Mouse (Mus musculus) forebrain, embryonic 11.5 days (tissue): ENCODE measurements around the gene C2cd5. TPM values are rescaled to one million over a fixed set of nuclear protein-coding genes. Genes with fewer than 3 reads are reported as not detected.

Experiments
- ATAC-seq: fragments of 200-750 bp; cut with Nextera tagmentation; replicated peaks from 2 replicates; pipeline ENCODE4 v1.8.0; 2017; ENCODE audit warnings: moderate TSS enrichment; ENCODE audit not compliant: low FRiP score
- DNase-seq: peaks from one replicate; pipeline ENCODE4 v3.0.0-alpha.2; 2017; ENCODE audit warnings: low spot score
- H3K27ac ChIP-seq: fragments of 300-500 bp; sonication (generic); 2 replicates; pipeline ENCODE4 v1.5.1; 2014; ENCODE audit warnings: low read depth, low read length
- H3K27me3 ChIP-seq: fragments of 300-500 bp; sonication (generic); 2 replicates; pipeline ENCODE4 v1.6.1; 2014; ENCODE audit warnings: mild to moderate bottlenecking, low read length, mixed read lengths; ENCODE audit not compliant: control insufficient read depth, insufficient read depth
- H3K36me3 ChIP-seq: fragments of 300-500 bp; sonication (generic); 2 replicates; pipeline ENCODE4 v1.6.1; 2014; ENCODE audit warnings: mild to moderate bottlenecking, low read length, moderate library complexity, mixed read lengths; ENCODE audit not compliant: control insufficient read depth, insufficient read depth
- H3K4me1 ChIP-seq: fragments of 300-500 bp; sonication (generic); replicated peaks from 2 replicates; pipeline ENCODE4 v1.6.1; 2014; ENCODE audit warnings: low read length, mixed read lengths; ENCODE audit not compliant: control insufficient read depth, insufficient read depth
- H3K4me2 ChIP-seq: fragments of 300-500 bp; sonication (generic); 2 replicates; pipeline ENCODE4 v1.6.1; 2014; ENCODE audit warnings: low read depth, mild to moderate bottlenecking, low read length, moderate library complexity, mixed read lengths; ENCODE audit not compliant: severe bottlenecking
- H3K4me3 ChIP-seq: fragments of 300-500 bp; sonication (generic); 2 replicates; pipeline ENCODE4 v1.5.1; 2014; ENCODE audit warnings: low read depth, low read length
- H3K9ac ChIP-seq: fragments of 300-500 bp; sonication (generic); 2 replicates; pipeline ENCODE4 v1.6.1; 2014; ENCODE audit warnings: low read length
- H3K9me3 ChIP-seq: fragments of 300-500 bp; sonication (generic); 2 replicates; pipeline ENCODE4 v1.6.1; 2016; ENCODE audit warnings: low read length, mixed read lengths; ENCODE audit not compliant: control insufficient read depth
- WGBS: fragments of 180-500 bp; shearing (Covaris S2); extraction: QIAGEN DNeasy Blood & Tissue Kit; methylation state at CpG from one replicate; pipeline ENCODE4 v1.1.7; 2014; 5-methylcytosine and 5-hydroxymethylcytosine counted together
- polyA plus RNA-seq: library from polyadenylated mRNA; unstranded; fragments of >200 nt; fragmentation: Nextera tagmentation; extraction: Ambion mirVana; gene quantifications from 2 replicates; pipeline ENCODE4 v1.2.1, GENCODE M21; 2014

The C2cd5 gene
- polyA plus RNA-seq, 1 experiment from 2014 or later, result 37.5 TPM

DNA sequence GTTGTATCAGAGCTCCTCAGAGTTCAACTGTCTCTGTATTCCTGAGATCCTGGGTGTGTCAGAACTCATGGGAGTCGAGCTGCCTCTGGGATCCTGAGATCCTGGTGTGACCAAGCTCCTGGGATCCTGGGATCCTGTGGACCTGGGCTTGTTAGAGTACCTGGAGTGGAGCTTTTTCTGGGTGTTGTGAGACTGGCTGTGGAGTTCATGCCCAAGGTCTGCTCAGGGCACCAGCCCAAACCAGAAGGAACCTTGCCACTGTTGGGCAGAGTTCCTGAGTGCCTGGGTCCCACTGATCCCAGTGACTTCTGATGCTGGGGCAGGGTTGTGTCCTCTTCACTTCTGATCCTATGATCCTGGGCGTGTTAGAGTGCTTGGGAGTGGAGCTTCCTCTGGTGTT is 127.7 kb downstream of the C2cd5 start:
- no peak for ATAC-seq
- H3K9me3 ChIP-seq, result no peaks in the 10 kb centered on the region
- DNase-seq, result no peak
- no peak overlapping the region for H3K4me3 ChIP-seq
- H3K4me2 ChIP-seq, result no peak overlapping the region
- whole genome bisulfite sequencing, result 66% methylated on average over 2 of the region's 2 CpGs
- no peak overlapping the region for H3K27ac ChIP-seq
- no peaks in the 10 kb centered on the region for H3K4me1 ChIP-seq
- no peaks in the 10 kb centered on the region for H3K27me3 ChIP-seq
- no peak overlapping the region for H3K9ac ChIP-seq
- H3K36me3 ChIP-seq, result no peaks in the 10 kb centered on the region

DNA sequence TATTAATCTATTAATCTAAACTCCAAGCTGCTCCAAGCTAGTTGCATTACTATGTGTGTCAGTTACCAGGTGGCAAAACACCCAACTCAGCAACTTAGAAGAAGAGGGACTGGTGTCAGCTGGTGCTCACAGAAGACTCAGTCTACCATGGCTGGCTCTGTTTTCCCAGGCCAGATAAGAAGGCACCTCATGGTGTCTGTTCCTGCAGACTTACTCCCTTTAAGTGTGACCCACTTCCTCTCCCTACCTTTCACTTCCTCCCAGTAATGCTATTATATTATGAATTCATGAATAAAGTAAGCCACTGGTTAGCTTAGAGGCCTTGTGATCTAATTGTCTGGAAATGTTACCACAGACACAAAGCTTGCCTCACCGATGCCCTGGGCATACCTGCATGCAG is 132.5 kb downstream of the C2cd5 start:
- H3K36me3 ChIP-seq, result no peaks in the 10 kb centered on the region
- DNase-seq, result no peak
- H3K4me1 ChIP-seq, result peaks cover 2% of the 10 kb centered on the region; the same call in 1 of the 2 replicates
- no peak overlapping the region for H3K27ac ChIP-seq
- H3K9me3 ChIP-seq, result no peaks in the 10 kb centered on the region
- no peaks in the 10 kb centered on the region; the same call in 1 of the 2 replicates for H3K27me3 ChIP-seq
- no peak overlapping the region for H3K9ac ChIP-seq
- WGBS, result 89% methylated on average over 1 of the region's 1 CpGs
- H3K4me3 ChIP-seq, result no peak overlapping the region
- H3K4me2 ChIP-seq, result no peak overlapping the region
- no peak for ATAC-seq

DNA sequence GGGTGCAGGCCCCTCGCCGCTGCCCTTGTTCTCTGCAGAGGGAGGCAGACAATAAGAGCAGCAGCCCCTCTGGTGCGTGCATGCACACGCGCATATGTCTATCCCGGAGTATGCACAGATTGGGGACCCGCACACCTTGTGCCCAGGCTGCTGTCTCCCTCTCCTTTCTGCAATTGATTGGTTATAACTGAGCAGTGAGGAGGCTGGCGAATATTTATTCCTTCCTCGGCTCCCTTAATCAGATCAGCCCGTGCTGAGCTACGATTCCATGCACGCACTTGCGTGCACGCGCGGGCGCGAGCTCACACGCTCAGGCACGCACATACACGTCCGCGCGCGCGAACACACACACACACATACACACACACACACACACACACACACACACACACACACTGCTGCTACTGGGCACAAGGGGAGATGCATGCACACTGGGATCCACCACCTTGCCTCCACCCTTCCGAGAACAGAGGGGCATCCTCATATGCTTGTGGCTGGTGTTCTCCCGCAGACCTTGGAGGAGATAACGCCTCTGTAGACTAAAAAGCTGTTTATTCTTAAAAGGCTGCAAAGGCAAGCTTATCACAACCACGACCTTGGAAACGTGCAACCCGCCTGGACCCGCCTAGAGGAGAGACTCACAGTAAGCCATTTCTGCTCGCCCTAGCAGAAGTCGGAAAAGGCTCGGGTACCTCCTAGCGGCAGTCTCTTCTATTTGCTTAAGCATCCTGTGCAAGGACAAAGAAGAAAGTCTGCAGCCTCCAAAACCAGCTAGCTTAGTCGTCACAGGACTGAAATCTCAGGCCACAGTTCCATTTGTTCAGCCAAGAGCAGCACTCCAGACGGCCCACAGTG is 135.2 kb downstream of the C2cd5 start:
- Histone ChIP-seq H3K27ac (peak overlapping the region; percentile 66), H3K27me3 (no peaks in the 10 kb centered on the region; the same call in 1 of the 2 replicates), H3K9me3 (no peaks in the 10 kb centered on the region), H3K4me2 (peak overlapping the region; percentile 89), H3K4me1 (peaks cover 4% of the 10 kb centered on the region; the same call in 1 of the 2 replicates), H3K36me3 (no peaks in the 10 kb centered on the region), H3K4me3 (peak overlapping the region; percentile 58), H3K9ac (peak overlapping the region; percentile 83)
- DNase-seq (peak; percentile 85), ATAC-seq (peak; percentile 91)
- WGBS, result under 1% methylated on average over 39 of the region's 39 CpGs

DNA sequence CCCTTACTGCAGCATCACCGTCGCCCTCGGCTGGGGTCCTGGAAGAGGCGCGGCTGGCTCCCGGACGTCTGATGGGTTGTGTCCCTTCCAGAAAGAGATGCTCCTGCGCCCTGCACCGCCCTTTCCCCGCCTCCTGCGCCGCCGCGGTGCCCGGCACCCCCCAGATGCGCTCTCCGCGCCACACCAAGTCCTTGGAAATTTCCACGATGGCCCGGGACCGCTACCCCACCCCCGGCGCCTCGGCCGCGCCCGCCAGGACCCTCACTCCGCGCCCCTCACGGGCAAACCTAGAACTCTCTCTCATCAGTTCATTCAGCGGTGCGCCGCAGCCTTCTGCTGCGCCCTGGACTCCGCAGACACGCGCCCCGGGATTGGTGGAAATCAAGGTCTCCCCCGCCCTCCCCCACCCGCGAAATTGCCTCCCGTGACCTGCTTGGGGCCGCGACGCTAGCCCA is 135.8 kb downstream of the C2cd5 start, which contains the start of gene St8sia1:
TSS of gene St8sia1 (minus strand) at position 377 of the 455 bp plus-strand sequence.
- H3K27me3 ChIP-seq, result no peaks in the 10 kb centered on the region; the same call in 1 of the 2 replicates
- under 1% methylated on average over 44 of the region's 45 CpGs for WGBS

DNA sequence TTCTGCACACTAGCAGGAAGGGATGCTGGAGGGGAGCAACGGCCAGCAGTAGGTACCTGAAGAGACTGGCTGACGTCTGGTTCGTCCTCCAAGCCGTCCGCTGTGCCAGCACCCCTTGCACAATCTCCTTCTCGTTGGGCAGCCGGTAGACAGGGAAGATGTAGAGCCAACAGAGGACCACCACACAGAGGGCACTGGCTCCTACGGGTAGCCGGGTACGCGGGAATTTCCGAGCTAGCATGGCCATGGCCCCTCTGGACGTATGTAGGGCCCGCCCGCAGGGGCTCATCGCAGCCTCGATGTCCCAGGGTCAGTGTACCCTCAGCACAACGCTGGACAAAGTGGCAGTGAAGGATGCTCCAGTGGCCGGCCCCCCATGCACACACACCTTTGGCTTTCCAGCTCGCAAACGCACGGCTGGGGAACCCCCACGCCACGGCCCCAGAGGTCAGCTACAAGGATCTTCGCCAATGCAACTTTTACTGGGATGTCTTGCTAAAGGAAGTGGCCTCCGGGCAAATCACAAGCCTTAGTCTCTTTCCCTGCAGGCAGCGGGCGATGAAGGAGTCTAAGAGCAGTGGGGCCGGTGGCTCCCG is 136.4 kb downstream of the C2cd5 start:
- WGBS, result 30% methylated on average over 30 of the region's 30 CpGs
- ATAC-seq, result peak; percentile 11; the same call in 1 of the 2 replicates
- Histone ChIP-seq H3K4me1 (peaks cover 4% of the 10 kb centered on the region; the same call in 1 of the 2 replicates), H3K36me3 (no peaks in the 10 kb centered on the region), H3K27ac (peak overlapping the region; percentile 66; the same call in 1 of the 2 replicates), H3K9me3 (no peaks in the 10 kb centered on the region), H3K9ac (peak overlapping the region; percentile 83), H3K4me3 (peak overlapping the region; percentile 58), H3K4me2 (peak overlapping the region; percentile 89), H3K27me3 (no peaks in the 10 kb centered on the region; the same call in 1 of the 2 replicates)
- DNase-seq, result peak; percentile 57

More for the DNA sequence above, 135.8 kb downstream of the C2cd5 start, which contains the start of gene St8sia1:
- DNase-seq (peak; percentile 79), ATAC-seq (peak; percentile 75)
- Histone ChIP-seq H3K27ac (peak within 1 kb of the TSS; percentile 66), H3K9ac (peak within 1 kb of the TSS; percentile 83), H3K4me2 (peak within 1 kb of the TSS; percentile 89), H3K4me1 (peaks cover 4% of the 10 kb centered on the region; the same call in 1 of the 2 replicates), H3K9me3 (no peaks in the 10 kb centered on the region), H3K36me3 (no peaks in the 10 kb centered on the region), H3K4me3 (peak within 1 kb of the TSS; percentile 58)

DNA sequence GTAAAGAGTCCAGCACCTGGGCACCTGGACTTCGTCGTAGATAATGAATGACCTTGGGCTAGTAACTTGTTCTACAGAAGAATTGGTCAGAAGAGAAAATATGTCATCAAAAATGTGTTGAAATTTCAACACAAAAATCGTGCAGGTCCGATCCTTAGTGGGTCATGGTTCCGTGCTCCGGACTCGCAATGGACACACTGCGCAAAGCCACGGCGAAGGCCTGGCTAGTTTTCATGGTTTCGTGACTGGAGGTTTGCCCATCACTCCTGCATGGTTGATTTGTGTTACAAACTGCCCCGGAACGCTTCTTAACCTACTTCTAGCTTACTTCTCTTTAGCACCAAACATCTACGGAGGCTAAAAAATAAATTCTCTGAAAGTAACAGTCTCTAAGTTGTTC is 137.1 kb downstream of the C2cd5 start:
- Histone ChIP-seq H3K4me1 (peaks cover 4% of the 10 kb centered on the region; the same call in 1 of the 2 replicates), H3K9me3 (no peaks in the 10 kb centered on the region), H3K9ac (no peak overlapping the region; the same call in 1 of the 2 replicates), H3K36me3 (no peaks in the 10 kb centered on the region), H3K4me2 (peak overlapping the region; percentile 89; the same call in 1 of the 2 replicates), H3K4me3 (0 out of 2 replicates have a peak overlapping the region, but pooled peaks have one; percentile 4), H3K27me3 (no peaks in the 10 kb centered on the region; the same call in 1 of the 2 replicates), H3K27ac (no peak overlapping the region)
- no peak for DNase-seq
- no peak for ATAC-seq
- 93% methylated on average over 14 of the region's 14 CpGs for WGBS

DNA sequence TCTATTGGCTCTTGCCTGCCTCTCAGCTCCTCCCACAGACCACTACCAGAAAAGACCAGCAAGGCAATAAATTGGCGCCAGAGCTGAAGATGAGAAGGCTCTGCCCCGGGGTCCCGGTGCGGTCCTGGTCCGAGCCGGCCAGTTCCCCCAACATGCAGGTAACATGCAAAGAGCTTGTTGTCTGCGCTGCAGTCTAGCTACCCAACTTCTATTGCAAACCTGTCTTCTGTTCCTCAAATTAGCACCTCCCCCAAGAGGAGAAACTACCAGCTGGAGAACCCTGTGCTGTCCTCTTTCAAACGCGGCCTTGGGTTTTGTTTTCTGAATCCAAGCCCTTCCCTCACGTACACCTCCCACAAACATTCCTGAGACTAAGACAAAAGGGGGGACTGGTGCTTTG is 137.5 kb downstream of the C2cd5 start:
- DNase-seq (no peak), ATAC-seq (no peak)
- no peaks in the 10 kb centered on the region for H3K9me3 ChIP-seq
- no peak overlapping the region for H3K9ac ChIP-seq
- peaks cover 4% of the 10 kb centered on the region; the same call in 1 of the 2 replicates for H3K4me1 ChIP-seq
- H3K27ac ChIP-seq, result no peak overlapping the region
- H3K27me3 ChIP-seq, result no peaks in the 10 kb centered on the region; the same call in 1 of the 2 replicates
- WGBS, result 83% methylated on average over 10 of the region's 10 CpGs
- no peaks in the 10 kb centered on the region for H3K36me3 ChIP-seq
- peak overlapping the region; percentile 21; the same call in 1 of the 2 replicates for H3K4me2 ChIP-seq
- H3K4me3 ChIP-seq, result 0 out of 2 replicates have a peak overlapping the region, but pooled peaks have one; percentile 4
